Mouse (Mus musculus) cerebellum, adult 2 months (tissue): ENCODE measurements at regions not wholly inside any gene's neighbourhood (a gene's known extent, or its start where the extent isn't known, plus 50 kb on each side); places are given as distances from the start of the nearest gene placed in this dataset.

Experiments
- DNase-seq, 2 experiments: peaks; one replicate each; pipeline ENCODE4 v3.0.0; 2021
- H3K27ac ChIP-seq: fragments of 200-500 bp; 2 replicates; pipeline ENCODE4 v1.5.1; 2012; ENCODE audit warnings: low read length, control low read depth, inconsistent platforms; ENCODE audit not compliant: insufficient read depth
- H3K27me3 ChIP-seq: fragments of 200-500 bp; 2 replicates; pipeline ENCODE4 v1.6.1; 2012; ENCODE audit warnings: inconsistent platforms, mild to moderate bottlenecking, low read length, moderate library complexity; ENCODE audit not compliant: control insufficient read depth, insufficient read depth
- H3K4me1 ChIP-seq: fragments of 200-500 bp; 2 replicates; pipeline ENCODE4 v1.6.1; 2011; ENCODE audit warnings: low read length; ENCODE audit not compliant: control insufficient read depth, insufficient read depth
- H3K4me3 ChIP-seq: fragments of 200-500 bp; replicated peaks from 2 replicates; pipeline ENCODE3; 2011; ENCODE audit warnings: mild to moderate bottlenecking, low read depth, low read length, control low read depth; ENCODE audit not compliant: insufficient read depth
- CTCF ChIP-seq: fragments of 200-500 bp; IDR thresholded peaks from 2 replicates; pipeline ENCODE4 v1.5.1; 2011; ENCODE audit warnings: low read depth, mild to moderate bottlenecking, control low read depth, low read length, moderate library complexity, borderline replicate concordance; ENCODE audit not compliant: insufficient read depth
- POLR2A ChIP-seq: fragments of 200-500 bp; IDR thresholded peaks from 2 replicates; pipeline ENCODE4 v1.6.1; 2011; ENCODE audit warnings: low read length, control low read depth, borderline replicate concordance; ENCODE audit not compliant: insufficient read depth
- WGBS: fragments of 180-500 bp; shearing (Covaris S2); methylation state at CpG from one replicate; pipeline ENCODE4 v1.1.7; 2018; 5-methylcytosine and 5-hydroxymethylcytosine counted together

DNA sequence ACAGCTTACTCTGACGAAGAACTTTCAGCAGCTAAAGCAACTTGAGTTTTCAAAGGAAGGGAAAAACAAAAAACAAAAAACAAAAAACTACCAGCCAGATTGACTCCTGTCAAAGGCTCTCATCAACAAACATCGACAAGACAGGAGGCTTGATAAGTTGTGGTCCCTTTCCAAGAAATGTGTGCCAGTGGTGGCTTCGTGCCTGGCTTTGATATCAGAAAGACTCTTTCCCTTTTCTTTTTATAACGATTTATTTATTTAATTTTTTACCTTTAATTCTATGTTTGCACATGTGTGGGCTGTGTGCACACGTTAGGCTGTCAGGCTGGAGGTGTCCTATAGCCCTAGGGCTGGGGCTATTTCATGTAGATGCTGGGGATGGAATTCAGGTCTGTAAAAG, 60.4 kb downstream of the Dact1 start:
- Histone ChIP-seq H3K4me1 (peaks cover 19% of the 10 kb centered on the region; the same call in 1 of the 2 replicates), H3K4me3 (no peak overlapping the region), H3K27me3 (no peaks in the 10 kb centered on the region), H3K27ac (no peak overlapping the region)
- no peak for DNase-seq
- 57% methylated on average over 5 of the region's 5 CpGs for WGBS
- TF ChIP-seq POLR2A (no peak), CTCF (no peak)

DNA sequence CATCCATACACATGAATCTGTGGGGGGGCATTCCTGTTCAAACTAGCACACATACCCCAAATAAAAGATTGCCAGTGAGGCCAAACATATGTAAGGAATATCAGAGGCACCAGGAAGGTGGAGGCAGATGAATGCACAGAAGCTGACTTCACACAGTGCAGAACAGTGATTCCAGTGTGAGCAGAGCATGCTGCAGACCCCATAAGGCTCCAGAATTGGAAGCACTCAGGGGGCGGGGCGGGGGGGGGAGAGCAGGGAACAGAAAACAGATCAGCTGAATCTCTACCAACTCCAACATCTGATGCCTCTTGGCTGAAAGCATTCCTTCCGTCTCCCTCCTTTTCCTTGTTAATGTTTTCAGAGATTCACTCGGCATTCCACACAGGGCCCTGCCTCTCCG, 62.3 kb downstream of the Dact1 start:
- no peak for DNase-seq
- H3K27me3 ChIP-seq: no peaks in the 10 kb centered on the region
- H3K4me1 ChIP-seq: peaks cover 7% of the 10 kb centered on the region; the same call in 1 of the 2 replicates
- TF ChIP-seq CTCF: no peak
- TF ChIP-seq POLR2A: no peak
- H3K27ac ChIP-seq: no peak overlapping the region
- H3K4me3 ChIP-seq: no peak overlapping the region
- whole genome bisulfite sequencing: 58% methylated on average over 5 of the region's 5 CpGs

DNA sequence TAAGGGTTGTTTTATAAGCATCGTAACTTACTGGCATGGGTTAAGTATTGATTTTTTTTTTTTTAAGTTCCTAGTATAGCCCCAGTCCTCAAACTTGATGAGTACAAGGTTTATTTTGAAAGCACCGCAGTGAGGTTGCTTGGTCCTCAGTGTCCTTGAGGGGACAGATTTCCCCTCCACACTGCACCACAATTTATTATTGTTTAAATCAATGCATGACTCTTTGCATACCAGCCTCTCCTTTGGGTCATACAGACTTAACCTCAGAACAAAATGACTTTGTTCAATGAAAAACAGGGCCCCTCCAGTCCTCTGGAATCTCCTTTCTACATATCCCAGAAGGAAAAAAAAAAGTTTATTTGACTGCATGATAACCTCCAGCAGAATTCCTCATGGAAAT, 63.9 kb downstream of the Dact1 start:
- peaks cover 7% of the 10 kb centered on the region; the same call in 1 of the 2 replicates for H3K4me1 ChIP-seq
- TF ChIP-seq CTCF (no peak), POLR2A (no peak)
- no peak overlapping the region for H3K4me3 ChIP-seq
- 94% methylated on average over 2 of the region's 2 CpGs for WGBS
- no peaks in the 10 kb centered on the region for H3K27me3 ChIP-seq
- no peak for DNase-seq
- no peak overlapping the region for H3K27ac ChIP-seq

DNA sequence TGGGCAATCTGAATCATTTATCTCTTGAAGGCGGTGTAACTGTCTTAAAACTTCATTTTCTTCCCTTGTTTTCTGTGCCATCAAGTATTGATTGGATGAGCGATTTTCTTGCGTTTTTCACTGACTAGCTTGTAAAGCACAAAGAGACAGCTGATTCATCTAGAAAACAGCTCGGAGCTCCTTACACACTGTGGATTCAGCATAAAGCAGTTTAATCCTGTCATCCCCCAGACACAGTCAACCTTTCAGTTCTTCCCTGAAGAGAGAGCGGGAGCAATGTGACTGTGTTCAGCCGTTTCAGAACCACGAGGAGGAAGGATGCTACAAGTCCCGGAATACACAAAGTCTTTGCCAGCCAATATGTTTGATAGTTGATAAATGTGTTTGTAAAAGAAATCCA, 66.8 kb downstream of the Dact1 start:
- DNase-seq: no peak
- 0 out of 2 replicates have a peak, but pooled peaks cover 3% of the 10 kb centered on the region for H3K4me1 ChIP-seq
- no peaks in the 10 kb centered on the region for H3K27me3 ChIP-seq
- 75% methylated on average over 8 of the region's 8 CpGs for WGBS
- H3K4me3 ChIP-seq: no peak overlapping the region
- TF ChIP-seq POLR2A: no peak
- no peak for TF ChIP-seq CTCF
- no peak overlapping the region for H3K27ac ChIP-seq

DNA sequence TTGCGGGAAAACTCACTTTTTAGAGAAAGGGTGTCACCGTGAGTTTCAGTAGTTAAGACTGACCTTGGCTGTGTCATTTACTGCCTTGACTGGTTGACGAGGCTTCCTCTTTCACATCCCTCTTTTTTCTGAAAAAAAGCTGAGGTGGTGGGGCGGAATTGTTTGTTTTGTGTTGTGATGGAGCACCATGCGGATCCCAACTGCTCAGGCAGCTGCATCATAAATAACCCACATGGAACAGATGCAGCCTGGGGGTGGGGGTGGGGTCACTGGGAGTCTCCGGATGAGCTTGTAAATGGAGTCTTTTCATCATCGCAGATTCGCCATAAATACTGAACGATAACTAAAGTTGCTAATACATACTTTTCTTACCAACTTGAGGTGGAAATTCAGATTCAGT, 67.3 kb downstream of the Dact1 start:
- WGBS: 78% methylated on average over 9 of the region's 9 CpGs
- Histone ChIP-seq H3K27me3 (no peaks in the 10 kb centered on the region), H3K4me1 (0 out of 2 replicates have a peak, but pooled peaks cover 2% of the 10 kb centered on the region), H3K4me3 (no peak overlapping the region), H3K27ac (no peak overlapping the region)
- no peak for DNase-seq
- TF ChIP-seq CTCF (no peak), POLR2A (no peak)

DNA sequence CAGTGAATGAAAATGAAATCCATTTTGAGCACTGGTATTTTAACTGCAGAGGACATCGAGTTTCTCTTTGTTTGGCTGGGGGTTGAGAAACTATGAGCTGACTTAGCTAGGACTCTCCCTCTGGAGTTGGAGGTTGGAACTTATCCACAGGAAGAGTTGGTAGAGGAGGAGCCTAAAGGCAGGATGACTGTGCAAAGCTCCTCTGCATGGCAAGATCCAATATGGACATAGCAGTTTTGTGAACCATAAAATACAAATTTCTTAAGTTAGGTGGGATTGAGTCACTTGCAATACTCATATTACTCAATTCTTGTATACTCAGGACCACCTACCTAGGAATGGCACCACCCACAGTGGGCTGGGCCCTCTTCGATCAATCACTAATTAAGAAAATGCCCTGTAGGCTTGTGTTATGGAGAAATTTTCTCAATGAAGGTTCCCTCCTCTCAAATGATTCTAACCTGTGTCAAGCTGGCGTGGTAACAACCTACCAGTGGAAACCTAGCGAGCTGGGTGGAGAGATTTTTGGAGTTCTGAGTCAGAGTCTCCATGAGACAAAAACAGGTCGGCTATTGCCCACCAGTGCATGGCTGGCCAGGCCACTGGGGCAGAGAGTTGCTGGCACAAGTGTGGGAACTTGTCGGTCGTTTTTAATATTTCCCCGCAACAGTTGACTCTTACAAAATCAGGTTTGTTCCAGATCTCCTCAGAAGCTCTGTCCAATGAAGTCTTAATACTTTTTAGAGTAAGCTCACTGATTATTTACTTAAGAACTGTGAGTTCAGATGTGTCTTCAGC, 70.1 kb downstream of the Dact1 start:
- no peaks in the 10 kb centered on the region for H3K4me1 ChIP-seq
- DNase-seq: no peak
- H3K4me3 ChIP-seq: no peak overlapping the region
- TF ChIP-seq POLR2A (no peak), CTCF (no peak)
- WGBS: 86% methylated on average over 8 of the region's 8 CpGs
- H3K27me3 ChIP-seq: no peaks in the 10 kb centered on the region
- no peak overlapping the region for H3K27ac ChIP-seq

DNA sequence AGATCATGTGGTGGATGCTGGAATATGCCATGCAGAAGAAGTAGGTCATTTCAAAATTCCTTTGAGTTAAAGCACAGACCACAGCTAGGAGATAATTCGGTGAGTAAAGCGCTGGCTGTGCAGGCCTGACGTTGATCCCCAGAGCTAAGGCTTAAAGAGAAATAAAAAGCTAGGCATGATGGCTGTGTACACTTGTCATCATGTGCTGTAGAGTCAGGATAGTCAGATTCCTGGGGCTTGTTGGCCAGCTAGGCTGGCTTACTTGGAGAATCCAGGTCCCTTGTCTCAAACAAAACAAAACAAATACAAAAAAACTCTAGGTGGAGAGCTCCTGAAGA, 70.7 kb downstream of the Dact1 start:
- Histone ChIP-seq H3K27ac (no peak overlapping the region), H3K4me1 (no peaks in the 10 kb centered on the region), H3K4me3 (no peak overlapping the region), H3K27me3 (no peaks in the 10 kb centered on the region)
- no peak for TF ChIP-seq CTCF
- TF ChIP-seq POLR2A: no peak
- DNase-seq: no peak
- 56% methylated on average over 3 of the region's 3 CpGs for WGBS

DNA sequence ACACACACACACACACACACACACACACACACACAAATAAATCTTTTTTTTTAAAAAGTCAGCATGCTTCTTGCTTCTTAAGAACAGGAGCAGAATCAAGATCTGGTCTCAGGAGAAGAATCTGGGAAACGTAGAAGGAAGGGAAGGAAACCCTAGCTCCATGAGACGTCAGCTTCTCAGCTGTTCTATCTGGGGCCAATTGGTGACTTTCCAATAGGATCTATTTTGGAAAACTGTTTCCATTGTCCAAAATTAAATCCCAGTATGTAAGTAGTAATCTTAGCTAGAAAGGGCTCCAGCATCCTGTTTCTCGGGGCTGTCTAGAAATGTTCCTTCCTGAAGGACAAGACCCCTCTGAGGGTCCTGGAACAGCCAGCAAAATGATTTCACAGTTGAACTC, 76.6 kb downstream of the Dact1 start:
- TF ChIP-seq POLR2A (no peak), CTCF (no peak)
- DNase-seq: no peak
- Histone ChIP-seq H3K4me1 (no peaks in the 10 kb centered on the region), H3K4me3 (no peak overlapping the region), H3K27ac (no peak overlapping the region), H3K27me3 (no peaks in the 10 kb centered on the region)
- WGBS: 21% methylated on average over 3 of the region's 3 CpGs

DNA sequence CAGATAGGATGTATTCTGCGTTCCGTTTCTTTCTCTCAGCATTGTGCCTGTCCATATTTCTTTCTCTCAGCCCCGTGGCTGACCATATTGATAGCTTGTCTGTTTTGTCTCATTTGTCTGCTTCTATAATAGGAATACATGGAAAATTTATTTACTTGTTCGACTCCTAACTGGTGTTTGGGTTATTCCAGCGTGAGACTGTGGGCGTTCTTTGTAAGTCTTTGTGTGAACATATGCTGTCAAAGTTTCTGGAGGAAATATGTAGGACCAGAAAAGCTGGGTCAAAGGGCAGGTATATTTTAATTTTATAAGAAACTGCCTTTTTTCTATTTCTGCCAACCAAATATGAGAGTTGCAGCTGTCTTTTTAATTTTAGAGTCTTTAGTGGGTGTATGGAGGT, 81.8 kb downstream of the Dact1 start:
- Histone ChIP-seq H3K27me3 (no peaks in the 10 kb centered on the region), H3K4me3 (no peak overlapping the region), H3K27ac (no peak overlapping the region), H3K4me1 (no peaks in the 10 kb centered on the region)
- WGBS: 93% methylated on average over 6 of the region's 6 CpGs
- TF ChIP-seq CTCF (no peak), POLR2A (no peak)
- no peak for DNase-seq
